Mouse (Mus musculus): Measurements from ENCODE around the gene Olfr1168.
"Not testable (repeated sequence)": the region's sequence is repeated elsewhere in the genome, so short reads cannot be mapped to it uniquely, and the experiment has no call there.

Olfr1168 gene

DNA sequence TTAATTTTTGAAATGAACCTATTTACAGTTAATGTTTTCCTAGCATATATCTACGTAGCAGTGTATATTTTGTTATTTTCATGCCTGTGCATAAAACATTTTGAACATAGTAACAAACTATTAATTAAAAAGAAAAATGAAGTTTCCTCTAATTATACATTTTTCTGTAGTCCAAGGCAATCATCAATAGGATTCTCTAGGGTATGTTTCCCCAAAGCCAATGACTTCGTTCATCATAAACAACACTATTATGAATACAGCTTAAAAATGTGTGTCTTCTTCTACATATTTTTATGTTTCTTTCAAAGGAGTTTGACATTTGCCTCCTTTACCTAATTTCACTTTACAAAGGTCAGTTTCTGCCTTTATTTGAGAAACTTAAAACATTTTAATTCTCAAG is at the start of gene Olfr1168:
Olfr1168 (plus strand) TSS at position 301 of the 400 bp plus-strand sequence.
- Histone ChIP-seq H3K27me3 (ENCODE audit: control insufficient read depth, insufficient read depth, low read length, poor library complexity, severe bottlenecking) (no peaks in the 10 kb centered on the region), H3K36me3 (ENCODE audit: control insufficient read depth, insufficient read depth, low read length, poor library complexity, severe bottlenecking) (no peaks in the 10 kb centered on the region)
- no peak for DNase-seq (ENCODE audit: low read depth, low spot score)

DNA sequence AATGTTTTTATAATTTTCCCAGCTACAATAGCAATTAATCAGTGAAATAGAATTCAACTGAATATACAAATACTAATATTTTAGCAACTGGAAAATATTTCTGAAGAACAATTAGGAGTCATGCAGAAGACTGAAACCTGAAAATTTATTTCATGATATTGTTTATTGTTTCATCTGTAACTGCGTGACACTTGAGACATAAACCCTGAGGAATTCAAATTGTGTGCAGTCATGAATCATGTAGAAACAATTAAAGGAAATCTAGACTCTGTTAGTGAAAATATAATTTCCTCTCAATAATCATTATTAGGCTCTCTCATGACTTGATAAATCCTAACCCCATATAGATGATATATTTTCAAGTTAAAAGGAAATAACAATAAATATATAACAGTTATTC is 26.6 kb upstream of the Olfr1168 start, which contains the start of gene Olfr1167:
Olfr1167 (minus strand) TSS at position 101 of the 400 bp plus-strand sequence.
- H3K27me3 ChIP-seq (ENCODE audit: control insufficient read depth, insufficient read depth, low read length, poor library complexity, severe bottlenecking); DNase-seq (ENCODE audit: low read depth, low spot score): not testable (repeated sequence)

DNA sequence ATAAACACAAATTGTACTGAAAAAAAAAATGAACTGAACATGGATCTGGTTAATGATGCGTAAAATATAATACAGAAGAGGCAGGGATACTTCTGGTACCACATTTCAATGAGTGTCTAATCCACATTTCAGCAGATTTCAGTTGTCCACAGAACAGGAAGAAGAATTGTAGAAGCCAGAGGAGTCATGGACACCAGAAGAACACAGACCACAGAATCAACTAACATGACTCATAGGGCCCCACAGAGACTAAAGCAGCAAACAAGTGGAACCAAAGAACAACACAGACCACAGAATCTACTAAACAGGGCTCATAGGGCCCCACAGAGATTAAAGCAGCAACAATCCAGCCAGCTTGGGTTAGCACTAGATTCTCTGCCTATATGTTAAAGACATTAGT is 39.1 kb downstream of the Olfr1168 start:
- no peak for DNase-seq (ENCODE audit: low read depth, low spot score)
- no peaks in the 10 kb centered on the region for H3K36me3 ChIP-seq (ENCODE audit: control insufficient read depth, insufficient read depth, low read length, poor library complexity, severe bottlenecking)
- H3K27me3 ChIP-seq (ENCODE audit: control insufficient read depth, insufficient read depth, low read length, poor library complexity, severe bottlenecking): no peaks in the 10 kb centered on the region

More for the DNA sequence above, 26.6 kb upstream of the Olfr1168 start, which contains the start of gene Olfr1167:
- H3K36me3 ChIP-seq (ENCODE audit: control insufficient read depth, insufficient read depth, low read length, poor library complexity, severe bottlenecking): not testable (repeated sequence)

DNA sequence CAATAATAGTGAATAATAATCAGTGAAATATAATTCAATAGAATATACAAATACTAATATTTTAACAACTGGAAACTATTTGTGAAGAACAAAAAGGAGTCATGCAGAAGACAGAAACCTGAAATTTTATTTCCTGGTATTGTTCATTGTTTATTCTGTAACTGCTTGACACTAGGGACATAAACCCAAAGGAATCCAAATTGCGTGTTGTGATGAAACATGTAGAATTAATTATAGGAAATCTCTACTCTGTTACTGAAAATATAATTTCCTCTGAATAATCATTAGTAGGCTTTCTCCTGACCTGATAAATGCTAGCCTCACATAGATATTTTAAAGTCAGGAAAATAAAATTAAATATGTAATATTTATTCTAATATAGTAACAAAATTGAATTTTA is 46.6 kb downstream of the Olfr1168 start, which contains the start of gene Olfr1170:
Olfr1170 (minus strand) TSS at position 101 of the 400 bp plus-strand sequence.
- no peaks in the 10 kb centered on the region for H3K36me3 ChIP-seq (ENCODE audit: control insufficient read depth, insufficient read depth, low read length, poor library complexity, severe bottlenecking)
- no peak for DNase-seq (ENCODE audit: low read depth, low spot score)
- no peaks in the 10 kb centered on the region for H3K27me3 ChIP-seq (ENCODE audit: control insufficient read depth, insufficient read depth, low read length, poor library complexity, severe bottlenecking)
